Mouse (Mus musculus) bone marrow macrophage, adult 2 months (primary cell): Measurements from ENCODE around the gene Gm525. TPM values are rescaled to one million over a fixed set of nuclear protein-coding genes. Genes with fewer than 3 reads are reported as not detected.

ENCODE experiments used
- H3K27ac ChIP-seq: 2 replicates; pipeline ENCODE4 v1.5.1; 2012; ENCODE audit warnings: low read depth, low read length; ENCODE audit not compliant: insufficient read depth
- H3K4me1 ChIP-seq: 2 replicates; pipeline ENCODE4 v1.6.1; 2012; ENCODE audit warnings: low read length; ENCODE audit not compliant: control insufficient read depth, insufficient read depth
- H3K4me3 ChIP-seq: 2 replicates; pipeline ENCODE4 v1.5.1; 2012; ENCODE audit warnings: mild to moderate bottlenecking, low read length, moderate library complexity; ENCODE audit not compliant: insufficient read depth
- CTCF ChIP-seq: IDR thresholded peaks from 2 replicates; pipeline ENCODE4 v1.5.1; 2012; ENCODE audit warnings: low read depth, mild to moderate bottlenecking, low read length, moderate library complexity
- POLR2A ChIP-seq: IDR thresholded peaks from 2 replicates; pipeline ENCODE4 v1.6.1; 2012; ENCODE audit warnings: mild to moderate bottlenecking, low read depth, low read length, borderline replicate concordance
- polyA plus RNA-seq: library from polyadenylated mRNA; stranded (reverse); fragments of >200 nt; gene quantifications from 2 replicates; pipeline ENCODE4 v1.2.4, GENCODE M21; 2012; ENCODE audit not compliant: missing spikeins, insufficient read depth, insufficient read length

The Gm525 gene
- polyA plus RNA-seq, 1 experiment: not detected

- TF ChIP-seq CTCF (no peak), POLR2A (0 out of 2 replicates have a peak, but pooled peaks have one; percentile 10)
- H3K4me3 ChIP-seq: peak overlapping the region; percentile 75
- peaks cover 8% of the 10 kb centered on the region for H3K4me1 ChIP-seq
- H3K27ac ChIP-seq: no peak overlapping the region
Observed at GRCm38 (mm10) chr11:89060423-89061089, 13.1 kb upstream of the Gm525 start.

- no peak overlapping the region for H3K27ac ChIP-seq
- peaks cover 8% of the 10 kb centered on the region for H3K4me1 ChIP-seq
- H3K4me3 ChIP-seq: no peak overlapping the region
- TF ChIP-seq POLR2A (no peak), CTCF (no peak)
Observed at GRCm38 (mm10) chr11:89061362-89061761, 12.3 kb upstream of the Gm525 start.

GRCm38 (mm10) chr11:89064312-89064711 is 9.3 kb upstream of the Gm525 start:
- Histone ChIP-seq H3K27ac (no peak overlapping the region), H3K4me3 (no peak overlapping the region), H3K4me1 (no peaks in the 10 kb centered on the region; the same call in 1 of the 2 replicates)
- no peak for TF ChIP-seq CTCF
- TF ChIP-seq POLR2A: no peak

GRCm38 (mm10) chr11:89065297-89065696 is 8.3 kb upstream of the Gm525 start:
- no peak overlapping the region for H3K4me3 ChIP-seq
- TF ChIP-seq POLR2A (no peak), CTCF (0 out of 2 replicates have a peak, but pooled peaks have one; percentile 25)
- H3K4me1 ChIP-seq: no peaks in the 10 kb centered on the region
- no peak overlapping the region for H3K27ac ChIP-seq

- no peaks in the 10 kb centered on the region for H3K4me1 ChIP-seq
- no peak overlapping the region for H3K4me3 ChIP-seq
- no peak overlapping the region for H3K27ac ChIP-seq
- TF ChIP-seq CTCF (no peak), POLR2A (no peak)
Observed at GRCm38 (mm10) chr11:89066126-89066525, 7.5 kb upstream of the Gm525 start.

GRCm38 (mm10) chr11:89066750-89067149 is 6.9 kb upstream of the Gm525 start, which contains the start of gene Dgke:
Gene Dgke, minus strand, starts transcription at chr11:89066850.
- H3K27ac ChIP-seq: no peak within 1 kb of the TSS
- TF ChIP-seq POLR2A (no peak), CTCF (no peak)
- H3K4me3 ChIP-seq: no peak within 1 kb of the TSS

GRCm38 (mm10) chr11:89067301-89067822 is 6.3 kb upstream of the Gm525 start:
- TF ChIP-seq CTCF: no peak
- no peak for TF ChIP-seq POLR2A
- H3K4me1 ChIP-seq: no peaks in the 10 kb centered on the region
- H3K4me3 ChIP-seq: no peak overlapping the region
- no peak overlapping the region for H3K27ac ChIP-seq

More at GRCm38 (mm10) chr11:89066750-89067149, 6.9 kb upstream of the Gm525 start, which contains the start of gene Dgke:
- H3K4me1 ChIP-seq: no peaks in the 10 kb centered on the region

- no peaks in the 10 kb centered on the region for H3K4me1 ChIP-seq
- TF ChIP-seq POLR2A (no peak), CTCF (no peak)
- no peak overlapping the region for H3K4me3 ChIP-seq
- no peak overlapping the region for H3K27ac ChIP-seq
Observed at GRCm38 (mm10) chr11:89067871-89068490, 5.7 kb upstream of the Gm525 start.

- Histone ChIP-seq H3K27ac (no peak overlapping the region), H3K4me3 (no peak overlapping the region), H3K4me1 (no peaks in the 10 kb centered on the region)
- TF ChIP-seq CTCF: no peak
- TF ChIP-seq POLR2A: no peak
Observed at GRCm38 (mm10) chr11:89068649-89069048, 5.0 kb upstream of the Gm525 start.

GRCm38 (mm10) chr11:89069303-89069702 is 4.3 kb upstream of the Gm525 start:
- no peak for TF ChIP-seq POLR2A
- no peak; the same call in 1 of the 2 replicates for TF ChIP-seq CTCF
- Histone ChIP-seq H3K4me3 (no peak overlapping the region), H3K27ac (no peak overlapping the region), H3K4me1 (no peaks in the 10 kb centered on the region)
